Mouse (Mus musculus) bone marrow macrophage, adult 2 months (primary cell): ENCODE results near the gene Slc4a5. TPM values are rescaled to one million over a fixed set of nuclear protein-coding genes. Genes with fewer than 3 reads are reported as not detected.

Experiments used
- H3K27ac ChIP-seq: 2 replicates; pipeline ENCODE4 v1.5.1; 2012; ENCODE audit warnings: low read depth, low read length; ENCODE audit not compliant: insufficient read depth
- H3K4me1 ChIP-seq: 2 replicates; pipeline ENCODE4 v1.6.1; 2012; ENCODE audit warnings: low read length; ENCODE audit not compliant: control insufficient read depth, insufficient read depth
- H3K4me3 ChIP-seq: 2 replicates; pipeline ENCODE4 v1.5.1; 2012; ENCODE audit warnings: mild to moderate bottlenecking, low read length, moderate library complexity; ENCODE audit not compliant: insufficient read depth
- CTCF ChIP-seq: IDR thresholded peaks from 2 replicates; pipeline ENCODE4 v1.5.1; 2012; ENCODE audit warnings: low read depth, mild to moderate bottlenecking, low read length, moderate library complexity
- POLR2A ChIP-seq: IDR thresholded peaks from 2 replicates; pipeline ENCODE4 v1.6.1; 2012; ENCODE audit warnings: mild to moderate bottlenecking, low read depth, low read length, borderline replicate concordance
- polyA plus RNA-seq: library from polyadenylated mRNA; stranded (reverse); fragments of >200 nt; gene quantifications from 2 replicates; pipeline ENCODE4 v1.2.4, GENCODE M21; 2012; ENCODE audit not compliant: missing spikeins, insufficient read depth, insufficient read length

Gene Slc4a5
- polyA plus RNA-seq, 1 experiment: 0.55 TPM

DNA sequence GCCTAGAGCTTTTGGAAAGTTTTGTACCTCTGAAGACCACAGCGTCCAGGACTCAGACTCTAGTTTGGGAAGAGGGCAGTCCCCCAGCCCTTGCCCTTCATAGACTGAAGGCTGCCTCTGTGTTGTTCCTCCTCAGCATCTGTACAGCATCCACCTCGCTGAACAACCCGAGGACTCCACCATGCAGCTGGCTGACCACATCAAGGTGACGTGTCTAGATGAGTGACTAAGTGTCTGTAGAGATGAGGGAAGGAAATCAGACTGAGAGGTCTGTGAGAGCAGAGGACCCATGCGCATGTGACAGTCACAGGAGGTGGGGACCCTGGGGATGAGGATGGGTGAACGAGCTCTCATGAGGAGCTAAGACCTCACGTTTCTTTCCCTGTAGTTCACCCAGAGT is 26.1 kb upstream of the Slc4a5 start:
- Histone ChIP-seq H3K27ac (no peak overlapping the region), H3K4me3 (no peak overlapping the region), H3K4me1 (no peaks in the 10 kb centered on the region)
- TF ChIP-seq CTCF (no peak), POLR2A (no peak)

DNA sequence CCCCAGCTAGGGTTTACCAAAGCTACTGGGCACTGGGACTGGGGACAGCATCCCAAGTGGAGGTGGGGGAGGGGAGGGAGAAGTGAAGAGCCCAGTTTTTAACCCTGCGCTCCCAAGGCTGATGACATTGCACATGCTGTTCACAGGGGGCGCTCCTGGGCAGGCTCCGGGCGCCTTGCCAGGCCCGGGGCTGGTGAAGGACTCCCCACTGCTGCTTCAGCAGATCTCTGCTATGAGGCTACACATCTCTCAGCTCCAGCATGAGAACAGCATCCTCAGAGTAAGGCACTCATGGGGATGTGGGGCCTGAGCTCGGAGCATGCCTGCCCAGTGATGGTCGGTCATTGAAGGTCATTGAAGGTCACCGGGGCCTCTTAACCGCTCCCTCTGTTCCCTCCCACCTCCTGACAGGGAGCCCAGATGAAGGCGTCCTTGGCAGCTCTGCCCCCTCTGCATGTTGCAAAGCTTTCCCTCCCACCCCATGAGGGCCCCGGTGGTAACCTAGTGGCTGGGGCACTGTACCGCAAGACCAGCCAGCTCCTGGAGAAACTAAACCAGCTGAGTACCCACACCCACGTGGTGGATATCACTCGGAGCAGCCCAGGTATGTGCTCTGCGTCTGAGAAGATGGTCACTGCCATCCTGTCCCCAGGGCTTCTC is 22.2 kb upstream of the Slc4a5 start:
- Histone ChIP-seq H3K4me1 (no peaks in the 10 kb centered on the region), H3K27ac (no peak overlapping the region), H3K4me3 (no peak overlapping the region)
- TF ChIP-seq CTCF: no peak
- no peak for TF ChIP-seq POLR2A

DNA sequence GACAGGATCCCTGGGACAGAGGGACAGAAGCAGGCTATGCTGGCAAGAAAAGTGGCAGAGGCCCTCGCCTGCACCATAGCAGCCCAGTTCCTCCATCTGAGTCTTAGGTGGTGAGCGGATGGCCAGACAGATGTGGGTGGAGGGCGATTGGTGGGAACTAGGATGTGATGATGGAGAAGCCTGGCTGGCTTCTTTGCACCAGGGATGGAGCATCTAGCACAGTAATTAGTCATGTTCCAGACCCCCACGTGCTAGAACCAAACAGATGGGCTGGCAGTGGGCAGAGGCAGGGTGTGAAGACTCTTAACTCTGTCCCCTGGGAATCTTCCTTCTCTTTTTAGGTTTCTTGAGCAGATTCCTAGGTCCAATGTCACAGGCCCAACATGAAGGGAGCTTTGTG is 16.3 kb upstream of the Slc4a5 start:
- Histone ChIP-seq H3K27ac (no peak overlapping the region), H3K4me1 (no peaks in the 10 kb centered on the region), H3K4me3 (no peak overlapping the region)
- TF ChIP-seq CTCF (no peak), POLR2A (no peak)

DNA sequence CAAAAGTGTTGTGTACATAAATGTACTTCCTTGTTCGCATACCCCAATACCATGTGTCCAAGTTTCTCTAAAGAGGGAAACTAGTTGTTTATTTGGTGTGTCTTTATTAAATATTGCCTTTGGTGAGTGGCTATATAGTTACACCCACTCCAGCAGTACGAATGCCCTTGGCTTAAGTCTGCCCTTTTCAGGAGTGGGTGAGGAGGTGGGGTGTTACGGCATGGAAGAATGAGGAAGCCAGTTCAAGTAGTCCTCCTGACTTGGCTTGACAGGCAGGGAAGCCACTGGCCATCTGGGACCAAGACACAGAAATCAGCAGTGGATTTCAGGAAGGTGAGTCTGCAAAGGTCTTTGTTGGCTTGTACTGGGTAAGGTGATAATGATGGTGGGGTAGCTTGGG is 13.8 kb upstream of the Slc4a5 start:
- Histone ChIP-seq H3K27ac (no peak overlapping the region), H3K4me1 (no peaks in the 10 kb centered on the region), H3K4me3 (no peak overlapping the region)
- TF ChIP-seq POLR2A: no peak
- no peak for TF ChIP-seq CTCF

DNA sequence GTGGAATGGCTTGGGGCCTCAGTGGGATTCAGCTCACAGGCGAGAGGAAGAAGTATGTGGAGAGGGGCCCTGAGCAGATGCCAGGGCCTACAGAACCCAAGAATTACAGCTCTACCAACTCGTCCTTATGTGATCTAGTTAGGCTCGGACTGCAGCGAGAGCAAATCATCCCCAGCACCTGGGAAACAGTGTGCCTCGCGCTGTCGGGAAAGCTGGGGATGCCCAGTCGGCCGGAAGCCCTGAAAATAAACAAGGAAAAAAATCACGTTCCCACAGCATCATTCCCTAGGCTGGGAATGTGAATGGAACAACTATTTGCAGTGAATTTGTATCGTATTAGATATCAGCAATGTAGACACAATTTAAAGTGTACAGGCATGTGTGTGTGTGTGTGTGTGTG is 13.3 kb upstream of the Slc4a5 start:
- TF ChIP-seq POLR2A: no peak
- no peak for TF ChIP-seq CTCF
- H3K4me1 ChIP-seq: no peaks in the 10 kb centered on the region
- no peak overlapping the region for H3K27ac ChIP-seq
- no peak overlapping the region for H3K4me3 ChIP-seq

DNA sequence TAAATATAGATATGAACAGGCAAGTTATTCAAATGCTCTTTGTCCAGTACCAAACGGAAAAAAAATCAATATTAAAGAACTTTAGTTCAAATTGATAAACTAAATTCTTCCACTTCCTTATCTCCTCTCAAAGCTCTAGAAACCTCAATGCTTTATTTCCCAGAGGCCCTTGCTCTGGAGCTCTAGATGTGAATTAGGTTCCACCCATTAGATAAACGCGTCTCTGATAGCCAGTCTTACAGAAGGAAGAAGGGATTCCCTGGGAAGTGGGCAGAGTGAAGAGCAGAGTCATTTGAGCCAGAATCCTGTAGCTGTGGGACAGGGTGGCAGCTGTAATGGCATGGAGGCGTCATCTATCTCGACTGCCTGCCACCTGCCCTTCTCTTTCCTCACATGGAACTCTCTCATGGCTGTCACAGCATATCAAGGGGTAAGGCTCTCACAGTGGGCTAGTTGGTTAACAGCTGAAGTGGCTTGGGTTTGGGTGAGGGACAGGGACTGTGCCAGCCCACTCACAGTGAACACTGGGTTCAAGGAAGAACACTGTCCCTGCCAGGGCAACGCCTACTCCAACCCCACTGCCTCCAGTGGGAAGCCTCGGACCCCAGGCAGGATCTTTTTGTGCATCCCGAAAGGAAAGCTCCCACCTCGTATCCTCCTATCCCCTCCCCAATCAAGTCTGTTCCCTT is 12.1 kb upstream of the Slc4a5 start:
- Histone ChIP-seq H3K27ac (no peak overlapping the region), H3K4me1 (no peaks in the 10 kb centered on the region), H3K4me3 (no peak overlapping the region)
- no peak for TF ChIP-seq POLR2A
- no peak for TF ChIP-seq CTCF

DNA sequence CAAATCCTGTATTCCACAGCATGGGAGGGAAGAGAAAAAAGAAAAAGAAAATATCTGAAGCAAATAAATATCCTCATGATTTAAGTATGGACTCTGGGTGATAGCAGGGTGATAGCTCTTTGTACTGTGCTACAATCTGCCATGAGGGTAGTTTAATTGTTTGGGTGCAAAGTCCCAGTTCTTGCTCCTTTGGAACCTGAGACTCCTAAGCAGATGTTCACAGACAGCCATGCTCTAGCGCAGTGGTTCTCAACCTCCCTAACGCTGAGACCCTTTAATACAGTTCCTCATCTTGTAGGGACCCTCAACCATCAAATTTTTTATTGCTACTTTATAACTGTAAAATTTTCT is 11.6 kb upstream of the Slc4a5 start:
- TF ChIP-seq CTCF (no peak), POLR2A (no peak)
- Histone ChIP-seq H3K4me1 (no peaks in the 10 kb centered on the region), H3K27ac (no peak overlapping the region), H3K4me3 (no peak overlapping the region)

DNA sequence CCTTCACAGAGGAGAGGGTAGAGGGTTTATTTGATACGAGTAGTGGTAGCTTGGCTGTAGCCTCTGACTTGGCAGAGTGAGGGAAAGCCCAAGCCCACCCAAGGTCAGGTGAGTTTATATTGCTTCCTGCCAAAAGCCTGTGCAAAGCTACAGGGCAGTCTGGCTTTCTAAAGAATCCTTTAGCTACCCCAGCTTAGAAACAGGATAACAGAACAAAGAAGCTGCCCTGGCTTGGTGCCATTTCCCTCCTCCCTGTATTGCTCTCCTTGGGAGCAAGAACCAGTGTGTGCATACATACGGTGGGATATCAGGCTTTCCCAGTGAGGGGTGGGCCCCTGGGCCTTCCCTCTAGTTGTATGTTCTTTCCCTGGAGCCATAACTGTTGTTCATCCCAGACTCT is 9.1 kb upstream of the Slc4a5 start:
- H3K4me1 ChIP-seq: no peaks in the 10 kb centered on the region
- no peak for TF ChIP-seq CTCF
- TF ChIP-seq POLR2A: no peak
- no peak overlapping the region for H3K4me3 ChIP-seq
- H3K27ac ChIP-seq: no peak overlapping the region

DNA sequence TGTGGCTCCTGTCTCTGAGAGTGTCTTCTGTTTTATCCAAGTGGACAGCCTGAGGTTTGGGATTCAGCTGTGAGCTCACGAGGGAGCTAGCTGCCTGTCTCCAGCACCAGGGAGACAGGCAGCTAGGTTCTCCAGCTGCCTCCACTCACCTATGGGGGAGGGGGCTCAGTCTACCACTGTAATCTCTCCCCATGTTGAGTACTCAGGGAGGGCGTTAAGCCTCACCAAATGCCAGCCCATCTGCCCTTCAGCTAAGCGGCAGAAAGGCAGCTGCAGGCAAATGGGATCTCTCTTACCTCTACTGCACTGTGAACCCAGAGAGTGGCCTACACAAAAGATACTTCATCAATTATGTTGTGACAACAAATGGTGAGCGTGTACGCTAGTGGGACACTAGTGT is 8.1 kb upstream of the Slc4a5 start:
- H3K27ac ChIP-seq: no peak overlapping the region
- TF ChIP-seq CTCF: no peak
- TF ChIP-seq POLR2A: no peak
- H3K4me1 ChIP-seq: no peaks in the 10 kb centered on the region
- no peak overlapping the region for H3K4me3 ChIP-seq

DNA sequence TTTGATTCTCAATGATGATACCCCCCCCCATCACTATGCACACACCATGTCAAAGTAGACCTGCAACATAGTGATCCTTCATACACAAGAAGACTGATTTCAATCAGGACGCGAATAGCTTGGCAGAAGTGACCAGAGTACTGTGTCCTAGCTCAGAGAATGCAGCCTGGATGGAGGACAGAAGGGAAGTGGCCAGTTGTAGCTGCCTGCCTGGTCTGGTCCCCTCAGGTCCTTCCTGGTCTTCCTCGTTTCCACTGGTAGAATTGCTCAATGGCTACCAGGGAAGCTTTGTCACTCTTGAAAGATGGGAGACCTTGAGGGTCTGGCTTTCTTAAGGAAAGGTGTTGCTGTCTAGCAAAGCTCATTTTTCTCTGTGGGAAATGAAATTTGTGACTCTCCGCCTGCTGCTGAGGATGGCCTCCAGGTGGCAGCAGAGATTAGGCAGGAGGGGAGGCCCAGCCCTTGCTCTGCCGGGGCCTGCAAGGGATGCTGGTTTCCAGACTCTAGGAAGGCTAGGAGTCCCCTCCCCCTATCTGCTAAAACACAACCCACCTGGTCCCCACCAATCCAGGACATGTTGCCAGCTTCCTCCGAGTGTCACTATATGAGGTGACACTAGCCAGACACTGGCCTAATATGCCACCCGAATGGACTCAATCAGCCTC is 4.5 kb upstream of the Slc4a5 start:
- H3K4me1 ChIP-seq: no peaks in the 10 kb centered on the region
- TF ChIP-seq POLR2A (no peak), CTCF (peak; percentile 83)
- H3K27ac ChIP-seq: no peak overlapping the region
- no peak overlapping the region for H3K4me3 ChIP-seq
